Mouse (Mus musculus): Measurements from ENCODE around the gene Sema3b. TPM values are rescaled to one million over a fixed set of nuclear protein-coding genes. Genes with fewer than 3 reads are reported as not detected.

Gene Sema3b
- total RNA-seq, 1 experiment from 2014 or later = not detected

GRCm38 (mm10) chr9:107624539-107624938, 15.5 kb upstream of the Sema3b start:
- peak; percentile 44 to 54; a peak in 3 of 4 replicates for ATAC-seq (replicated peaks in 1 of 2; ENCODE audit: insufficient read depth in 1 of 2, low FRiP score in 2 of 2, low TSS enrichment in 1 of 2, low read depth in 1 of 2, poor library complexity in 2 of 2, severe bottlenecking in 2 of 2)

DNA sequence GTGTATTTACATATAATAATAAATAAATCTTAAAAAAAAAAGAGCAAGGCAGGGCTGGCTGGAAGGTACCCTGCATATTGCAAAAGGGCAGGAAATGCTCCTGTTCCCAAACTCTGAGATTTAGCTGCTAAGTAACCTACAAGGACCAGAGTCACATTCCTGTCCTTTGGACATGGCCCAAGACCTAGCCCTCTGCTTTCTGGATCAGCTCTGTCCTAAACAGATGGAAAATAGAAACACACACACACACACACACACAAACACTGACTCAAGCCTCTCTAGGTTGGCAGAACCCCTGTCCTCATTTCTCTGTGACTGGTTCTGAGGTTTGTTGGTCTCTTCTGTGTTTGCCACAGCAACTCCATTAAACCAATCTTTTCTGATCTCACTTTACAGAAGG, 11.9 kb upstream of the Sema3b start:
- no peak for ATAC-seq (replicated peaks in 1 of 2; ENCODE audit: insufficient read depth in 1 of 2, low FRiP score in 2 of 2, low TSS enrichment in 1 of 2, low read depth in 1 of 2, poor library complexity in 2 of 2, severe bottlenecking in 2 of 2)

DNA sequence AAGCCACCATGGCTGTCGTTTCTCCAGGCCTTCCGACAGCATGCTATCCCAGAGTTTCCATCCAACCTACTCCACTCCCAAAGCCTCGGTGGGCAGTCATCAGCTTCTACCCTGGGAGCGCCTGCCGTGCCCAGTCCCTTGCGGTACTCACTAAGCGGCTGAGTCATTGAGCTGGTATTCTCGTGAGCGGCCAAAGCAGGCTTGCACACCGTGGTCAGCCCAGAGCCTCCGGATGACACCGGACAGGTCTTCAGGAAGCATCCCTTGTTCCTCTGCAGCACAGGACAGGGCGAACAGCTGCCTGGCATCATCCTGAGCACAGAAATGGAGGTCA, 10.5 kb upstream of the Sema3b start:
- ATAC-seq (replicated peaks in 1 of 2; ENCODE audit: insufficient read depth in 1 of 2, low FRiP score in 2 of 2, low TSS enrichment in 1 of 2, low read depth in 1 of 2, poor library complexity in 2 of 2, severe bottlenecking in 2 of 2) = no peak

DNA sequence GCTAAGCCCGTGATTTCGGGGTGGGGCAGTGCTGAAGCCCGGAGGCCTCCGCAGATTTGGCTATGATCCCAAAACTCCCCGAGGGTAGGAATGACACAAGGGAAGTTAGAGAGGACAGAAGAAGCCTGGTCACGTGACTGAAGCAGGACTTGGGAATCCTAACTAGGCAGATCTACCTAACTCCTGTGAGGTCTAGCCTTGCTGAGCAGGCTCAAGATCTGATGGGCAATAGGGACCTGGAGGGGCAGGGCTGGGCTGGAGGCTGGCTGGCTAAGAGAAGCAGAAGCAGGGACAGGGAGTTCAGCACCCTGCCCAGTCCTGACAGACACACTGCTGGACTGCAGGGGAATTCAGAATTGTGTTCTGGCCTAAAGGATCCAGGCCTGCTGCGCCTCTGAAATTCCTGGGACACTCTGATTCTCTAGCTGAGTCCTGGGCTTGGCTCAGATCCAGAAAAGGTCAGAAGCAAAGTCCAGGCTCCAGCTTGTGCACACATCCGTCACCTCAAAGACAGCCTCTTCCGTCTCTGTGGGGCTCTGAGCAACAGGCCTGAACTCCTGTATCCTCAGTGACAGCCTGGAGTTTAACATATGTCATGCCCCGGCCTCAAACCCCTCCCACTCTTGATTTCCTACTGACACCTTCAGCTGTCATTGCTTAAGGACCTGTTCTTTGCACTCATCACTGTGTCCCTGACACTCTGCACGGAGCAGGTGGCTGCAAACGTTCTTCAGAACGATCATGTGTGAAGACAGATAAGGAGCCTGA, 9.9 kb upstream of the Sema3b start:
- no peak for ATAC-seq (replicated peaks in 1 of 2; ENCODE audit: insufficient read depth in 1 of 2, low FRiP score in 2 of 2, low TSS enrichment in 1 of 2, low read depth in 1 of 2, poor library complexity in 2 of 2, severe bottlenecking in 2 of 2)

DNA sequence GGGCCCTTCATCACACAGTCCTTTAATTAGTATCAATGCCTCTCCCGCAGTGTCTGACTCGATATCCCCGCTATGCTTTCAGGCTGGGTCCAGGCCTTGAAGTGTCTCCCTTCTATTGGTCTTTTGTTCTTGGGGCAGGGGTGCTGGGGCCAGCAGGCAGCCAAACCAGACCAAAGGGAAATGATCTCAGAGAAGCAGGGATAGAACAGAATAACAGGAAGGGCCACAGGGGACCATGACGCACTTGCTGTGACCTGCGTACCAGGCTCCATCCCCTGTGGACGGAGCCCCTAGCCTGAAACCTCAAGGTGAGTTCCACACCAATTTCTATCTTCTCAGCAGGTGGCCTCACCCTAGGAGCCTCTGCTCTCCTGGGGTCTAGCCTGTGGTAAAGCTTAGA, 9.1 kb upstream of the Sema3b start:
- no peak for ATAC-seq (replicated peaks in 1 of 2; ENCODE audit: insufficient read depth in 1 of 2, low FRiP score in 2 of 2, low TSS enrichment in 1 of 2, low read depth in 1 of 2, poor library complexity in 2 of 2, severe bottlenecking in 2 of 2)

DNA sequence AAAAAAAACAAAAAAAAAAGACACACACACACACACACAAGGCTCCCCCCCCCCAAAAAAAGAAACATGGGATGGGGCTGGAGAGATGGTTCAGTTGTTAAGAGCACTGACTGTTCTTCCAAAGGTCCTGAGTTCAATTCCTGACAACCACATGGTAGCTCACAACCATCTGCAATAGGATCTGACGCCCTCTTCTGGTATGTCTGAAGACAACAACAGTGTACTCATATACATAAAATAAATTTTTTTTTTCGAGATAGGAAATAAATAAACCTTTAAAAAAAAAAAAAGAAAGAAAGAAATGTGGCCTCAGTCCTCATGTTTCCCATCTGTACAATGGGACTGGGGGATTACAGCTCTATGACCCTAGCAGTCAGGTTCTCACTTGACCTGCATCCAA, 8.4 kb upstream of the Sema3b start:
- ATAC-seq (replicated peaks in 1 of 2; ENCODE audit: insufficient read depth in 1 of 2, low FRiP score in 2 of 2, low TSS enrichment in 1 of 2, low read depth in 1 of 2, poor library complexity in 2 of 2, severe bottlenecking in 2 of 2) = no peak

DNA sequence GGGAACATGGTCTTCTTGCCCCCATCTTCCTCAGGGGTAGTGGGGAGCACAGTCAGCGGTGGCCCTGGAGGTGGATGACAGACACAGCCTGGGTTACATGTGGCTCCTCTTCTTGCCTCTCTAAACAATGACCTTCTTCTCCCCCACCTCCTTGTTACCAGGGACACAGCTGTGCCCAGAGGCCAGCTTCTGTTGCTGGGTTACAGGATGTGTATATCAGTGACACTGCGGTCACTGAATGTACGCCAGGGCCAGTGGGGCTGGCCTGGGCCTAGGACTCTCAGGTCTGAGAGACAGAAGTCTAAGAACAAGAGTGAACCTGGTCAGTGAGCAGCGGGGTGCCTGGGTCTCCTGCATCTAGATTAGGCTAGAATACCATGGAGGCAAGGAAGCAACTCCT, 6.0 kb upstream of the Sema3b start:
- no peak for ATAC-seq (replicated peaks in 1 of 2; ENCODE audit: insufficient read depth in 1 of 2, low FRiP score in 2 of 2, low TSS enrichment in 1 of 2, low read depth in 1 of 2, poor library complexity in 2 of 2, severe bottlenecking in 2 of 2)

DNA sequence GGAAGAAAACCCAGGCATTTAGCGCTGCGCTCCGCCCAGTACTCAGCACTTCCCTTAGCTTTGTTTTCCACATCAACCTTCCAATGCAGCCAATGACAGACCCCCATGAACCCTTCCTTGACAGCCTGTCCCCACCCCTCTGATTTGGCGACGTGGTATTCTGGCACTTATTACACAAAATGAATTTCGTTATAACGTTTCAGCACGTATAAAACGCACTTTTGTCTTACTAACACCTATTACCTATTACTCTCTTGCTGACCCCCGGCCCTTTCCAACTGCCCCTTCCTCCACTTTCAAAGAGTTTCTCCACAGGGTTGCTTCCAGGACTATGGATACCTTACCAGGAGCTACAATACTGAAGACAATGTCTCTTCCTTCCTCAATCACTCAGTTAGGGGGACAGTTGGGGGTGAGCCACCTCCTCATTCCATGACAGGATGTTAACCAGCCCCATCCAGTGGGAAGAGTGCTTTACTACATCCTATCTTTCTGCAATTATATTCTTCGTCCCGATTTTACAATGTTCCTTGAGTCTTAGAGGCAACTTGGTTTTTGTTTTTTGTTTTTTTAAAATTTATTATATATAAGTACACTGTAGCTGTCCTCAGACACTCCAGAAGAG, 4.0 kb upstream of the Sema3b start:
- ATAC-seq (replicated peaks in 1 of 2; ENCODE audit: insufficient read depth in 1 of 2, low FRiP score in 2 of 2, low TSS enrichment in 1 of 2, low read depth in 1 of 2, poor library complexity in 2 of 2, severe bottlenecking in 2 of 2) = no peak

GRCm38 (mm10) chr9:107612191-107612944, 3.3 kb upstream of the Sema3b start:
- peak; percentile 85 to 92 for ATAC-seq (replicated peaks in 1 of 2; ENCODE audit: insufficient read depth in 1 of 2, low FRiP score in 2 of 2, low TSS enrichment in 1 of 2, low read depth in 1 of 2, poor library complexity in 2 of 2, severe bottlenecking in 2 of 2)

GRCm38 (mm10) chr9:107611456-107612190, 2.6 kb upstream of the Sema3b start:
- ATAC-seq (replicated peaks in 1 of 2; ENCODE audit: insufficient read depth in 1 of 2, low FRiP score in 2 of 2, low TSS enrichment in 1 of 2, low read depth in 1 of 2, poor library complexity in 2 of 2, severe bottlenecking in 2 of 2) = 0 out of 4 replicates have a peak, but pooled peaks have one; percentile 6 to 14

- ATAC-seq (replicated peaks in 1 of 2; ENCODE audit: insufficient read depth in 1 of 2, low FRiP score in 2 of 2, low TSS enrichment in 1 of 2, low read depth in 1 of 2, poor library complexity in 2 of 2, severe bottlenecking in 2 of 2) = no peak
Observed at GRCm38 (mm10) chr9:107609433-107609830, 403 bp upstream of the Sema3b start.

- no peak for ATAC-seq (replicated peaks in 1 of 2; ENCODE audit: insufficient read depth in 1 of 2, low FRiP score in 2 of 2, low TSS enrichment in 1 of 2, low read depth in 1 of 2, poor library complexity in 2 of 2, severe bottlenecking in 2 of 2)
Observed at GRCm38 (mm10) chr9:107607653-107608245, 1.3 kb downstream of the Sema3b start.

GRCm38 (mm10) chr9:107607036-107607435, 2.0 kb downstream of the Sema3b start:
- no peak for ATAC-seq (replicated peaks in 1 of 2; ENCODE audit: insufficient read depth in 1 of 2, low FRiP score in 2 of 2, low TSS enrichment in 1 of 2, low read depth in 1 of 2, poor library complexity in 2 of 2, severe bottlenecking in 2 of 2)

DNA sequence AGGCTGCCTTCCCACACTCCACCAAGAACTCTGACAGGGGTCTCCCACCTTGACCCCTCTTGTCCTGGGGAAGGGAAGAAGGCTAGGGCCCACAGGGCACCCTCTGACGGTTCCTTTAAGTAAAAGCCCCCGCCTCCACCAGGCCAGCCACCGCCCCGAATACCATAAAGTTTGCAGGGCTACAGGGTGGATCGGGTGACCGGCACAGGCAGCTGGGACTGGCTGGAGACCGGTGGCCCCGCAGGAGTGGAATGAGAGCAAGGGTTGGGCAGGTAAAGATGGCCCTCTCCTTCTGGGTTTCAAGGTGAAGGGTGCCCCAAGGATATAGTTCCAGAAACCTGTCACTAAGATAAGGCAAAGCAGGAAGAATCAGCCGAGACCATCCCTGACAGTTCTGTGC, 2.4 kb downstream of the Sema3b start:
- ATAC-seq (replicated peaks in 1 of 2; ENCODE audit: insufficient read depth in 1 of 2, low FRiP score in 2 of 2, low TSS enrichment in 1 of 2, low read depth in 1 of 2, poor library complexity in 2 of 2, severe bottlenecking in 2 of 2) = no peak

- ATAC-seq (replicated peaks in 1 of 2; ENCODE audit: insufficient read depth in 1 of 2, low FRiP score in 2 of 2, low TSS enrichment in 1 of 2, low read depth in 1 of 2, poor library complexity in 2 of 2, severe bottlenecking in 2 of 2) = no peak
Observed at GRCm38 (mm10) chr9:107605041-107605661, 3.9 kb downstream of the Sema3b start.

GRCm38 (mm10) chr9:107603251-107603650, 5.8 kb downstream of the Sema3b start:
- no peak for ATAC-seq (replicated peaks in 1 of 2; ENCODE audit: insufficient read depth in 1 of 2, low FRiP score in 2 of 2, low TSS enrichment in 1 of 2, low read depth in 1 of 2, poor library complexity in 2 of 2, severe bottlenecking in 2 of 2)

DNA sequence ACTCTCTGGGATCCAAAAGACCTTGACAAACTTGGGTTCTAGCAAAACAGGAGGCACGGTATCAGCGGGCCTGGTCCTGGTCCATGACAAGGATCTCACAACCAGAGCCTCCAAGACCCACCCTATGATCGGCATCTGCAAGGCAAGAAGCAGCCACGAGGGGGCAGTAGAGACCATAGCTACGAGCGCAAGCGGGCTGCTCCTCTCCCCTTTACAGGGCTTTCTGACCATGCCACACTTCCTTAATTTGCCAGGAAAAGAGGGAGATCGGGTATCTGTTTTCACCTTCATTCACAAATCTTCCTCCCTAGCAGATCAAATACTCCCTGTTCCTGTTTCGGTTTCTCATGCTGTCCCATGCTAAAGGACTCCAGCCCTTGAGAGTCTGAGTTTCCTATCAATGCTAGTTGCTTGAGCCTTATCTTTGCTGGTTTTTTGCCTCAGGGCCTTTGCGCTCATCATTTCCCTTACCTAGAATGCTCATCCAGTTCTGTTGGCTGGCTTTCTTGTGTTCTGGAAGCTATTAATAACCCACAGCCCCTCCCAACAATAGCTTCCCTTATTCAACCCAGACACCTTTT, 6.9 kb downstream of the Sema3b start:
- peak; percentile 76 to 81 for ATAC-seq (replicated peaks in 1 of 2; ENCODE audit: insufficient read depth in 1 of 2, low FRiP score in 2 of 2, low TSS enrichment in 1 of 2, low read depth in 1 of 2, poor library complexity in 2 of 2, severe bottlenecking in 2 of 2)

All from hematopoietic stem cell, adult 5-6 weeks (primary cell).